Mouse (Mus musculus): ENCODE results near the gene Glyatl3. TPM values are rescaled to one million over a fixed set of nuclear protein-coding genes. Genes with fewer than 3 reads are reported as not detected.

The Glyatl3 gene
- total RNA-seq (2021), result not detected
- long read RNA-seq, experiment 1, result 0 reads
- long read RNA-seq, experiment 2, result 0 reads

- intact Hi-C loops (cut with DNase I), result no loop called here
- no peak for DNase-seq
These were observed at the start of gene Glyatl3 for GRCm38 (mm10) chr17:40914250-40914649. Gene Glyatl3 (minus strand): TSS chr17:40914350.

- intact Hi-C loops (cut with DNase I), result no loop called here
- DNase-seq, result no peak
These were observed 34.4 kb upstream of the Glyatl3 start for GRCm38 (mm10) chr17:40948518-40948917.

GRCm38 (mm10) chr17:40934420-40935231, 20.5 kb upstream of the Glyatl3 start, which contains the start of the genes Mut and Cenpq:
Gene Mut (plus strand): TSS chr17:40934685.
Gene Cenpq (minus strand): TSS chr17:40935047.
- intact Hi-C loops (cut with DNase I), result no loop called here
- peak; percentile 96 to 99 for DNase-seq

- no peak for DNase-seq
- intact Hi-C loops (cut with DNase I), result no loop called here
These were observed 19.8 kb upstream of the Glyatl3 start for GRCm38 (mm10) chr17:40933985-40934384.

- intact Hi-C loops (cut with DNase I), result no loop called here
- no peak for DNase-seq
These were observed 1.3 kb upstream of the Glyatl3 start for GRCm38 (mm10) chr17:40915499-40915898.

- no peak for DNase-seq
- intact Hi-C loops (cut with DNase I), result no loop called here
These were observed 9.4 kb downstream of the Glyatl3 start for GRCm38 (mm10) chr17:40904721-40905154.

GRCm38 (mm10) chr17:40904056-40904597, 10.0 kb downstream of the Glyatl3 start:
- intact Hi-C loops (cut with DNase I), result no loop called here
- DNase-seq, result no peak

GRCm38 (mm10) chr17:40903345-40903744, 10.8 kb downstream of the Glyatl3 start:
- DNase-seq, result no peak
- intact Hi-C loops (cut with DNase I), result no loop called here

- intact Hi-C loops (cut with DNase I), result loop anchor here (2.0 to 10.0 kb wide), 2 partner anchors 63 to 745 kb away; no protein-coding TSS in a partner anchor
These were observed 14.3 kb downstream of the Glyatl3 start for GRCm38 (mm10) chr17:40899783-40900363.

GRCm38 (mm10) chr17:40896863-40897262, 17.3 kb downstream of the Glyatl3 start:
- no peak for DNase-seq

More at GRCm38 (mm10) chr17:40899783-40900363, 14.3 kb downstream of the Glyatl3 start:
- DNase-seq, result no peak

GRCm38 (mm10) chr17:40887849-40888536, 26.2 kb downstream of the Glyatl3 start:
- DNase-seq, result no peak
- intact Hi-C loops (cut with DNase I), result no loop called here

More at GRCm38 (mm10) chr17:40896863-40897262, 17.3 kb downstream of the Glyatl3 start:
- intact Hi-C loops (cut with DNase I), result loop anchor here (2.0 to 10.0 kb wide), 2 partner anchors 72 to 742 kb away; no protein-coding TSS in a partner anchor

GRCm38 (mm10) chr17:40885155-40885554, 29.0 kb downstream of the Glyatl3 start:
- no peak for DNase-seq
- intact Hi-C loops (cut with DNase I), result no loop called here

GRCm38 (mm10) chr17:40882172-40882571, 32.0 kb downstream of the Glyatl3 start:
- no peak for DNase-seq
- intact Hi-C loops (cut with DNase I), result no loop called here

GRCm38 (mm10) chr17:40879924-40880691, 34.0 kb downstream of the Glyatl3 start, which contains the start of gene 9130008F23Rik:
Gene 9130008F23Rik (minus strand): TSS chr17:40880559.
- DNase-seq, result peak; percentile 49 to 59
- intact Hi-C loops (cut with DNase I), result no loop called here

GRCm38 (mm10) chr17:40879528-40879923, 34.6 kb downstream of the Glyatl3 start:
- DNase-seq, result no peak
- intact Hi-C loops (cut with DNase I), result no loop called here

- intact Hi-C loops (cut with DNase I), result no loop called here
- no peak for DNase-seq
These were observed 36.4 kb downstream of the Glyatl3 start for GRCm38 (mm10) chr17:40877741-40878140.

- intact Hi-C loops (cut with DNase I), result no loop called here
- DNase-seq, result no peak
These were observed 38.6 kb downstream of the Glyatl3 start for GRCm38 (mm10) chr17:40875568-40875967.

GRCm38 (mm10) chr17:40874701-40875100, 39.4 kb downstream of the Glyatl3 start:
- intact Hi-C loops (cut with DNase I), result no loop called here
- no peak for DNase-seq

GRCm38 (mm10) chr17:40873582-40874011, 40.6 kb downstream of the Glyatl3 start:
- peak in 1 of 2 experiments; percentile 12 for DNase-seq
- intact Hi-C loops (cut with DNase I), result no loop called here

GRCm38 (mm10) chr17:40872626-40873025, 41.5 kb downstream of the Glyatl3 start:
- DNase-seq, result no peak
- intact Hi-C loops (cut with DNase I), result no loop called here

All from heart, postnatal 14 days (tissue).